Mouse (Mus musculus) layer of hippocampus, adult 18-20 months (tissue): ENCODE results near the gene Nps. TPM values are rescaled to one million over a fixed set of nuclear protein-coding genes. Genes with fewer than 3 reads are reported as not detected.

Source experiments
- total RNA-seq, 2 experiments: library from RNA; stranded (reverse); gene quantifications; 2 replicates each; pipeline ENCODE4 v1.2.3; 2021

The Nps gene
- total RNA-seq, 2 experiments from 2014 or later, result not detected

Other genes starting within 250 kb of the Nps start
- not detected for gene Foxi2, start 151.6 kb downstream of the Nps start, total RNA-seq